Mouse (Mus musculus) left cerebral cortex, adult 11 months (tissue): ENCODE measurements at regions not wholly inside any gene's neighbourhood (a gene's known extent, or its start where the extent isn't known, plus 50 kb on each side); places are given as distances from the start of the nearest gene placed in this dataset.

Experiments
- DNase-seq: peaks from one replicate; pipeline ENCODE4 v3.0.0; 2022; ENCODE audit warnings: low spot score

GRCm38 (mm10) chr11:22692281-22692857 is 168.4 kb downstream of the B3gnt2 start:
- no peak for DNase-seq

GRCm38 (mm10) chr11:22692941-22693341 is 167.8 kb downstream of the B3gnt2 start:
- no peak for DNase-seq

- DNase-seq = no peak
Observed at GRCm38 (mm10) chr11:22693376-22693775, 167.4 kb downstream of the B3gnt2 start.

GRCm38 (mm10) chr11:22693984-22694383 is 166.8 kb downstream of the B3gnt2 start:
- no peak for DNase-seq

- no peak for DNase-seq
Observed at GRCm38 (mm10) chr11:22694829-22695228, 165.9 kb downstream of the B3gnt2 start.

GRCm38 (mm10) chr11:22695237-22695636 is 165.5 kb downstream of the B3gnt2 start:
- no peak for DNase-seq

- peak; percentile 16 for DNase-seq
Observed at GRCm38 (mm10) chr11:22698057-22698941, 162.5 kb downstream of the B3gnt2 start.

GRCm38 (mm10) chr11:22706082-22706481 is 154.7 kb downstream of the B3gnt2 start:
- no peak for DNase-seq
